Mouse (Mus musculus): ENCODE results near the gene Dcbld1.

DNA sequence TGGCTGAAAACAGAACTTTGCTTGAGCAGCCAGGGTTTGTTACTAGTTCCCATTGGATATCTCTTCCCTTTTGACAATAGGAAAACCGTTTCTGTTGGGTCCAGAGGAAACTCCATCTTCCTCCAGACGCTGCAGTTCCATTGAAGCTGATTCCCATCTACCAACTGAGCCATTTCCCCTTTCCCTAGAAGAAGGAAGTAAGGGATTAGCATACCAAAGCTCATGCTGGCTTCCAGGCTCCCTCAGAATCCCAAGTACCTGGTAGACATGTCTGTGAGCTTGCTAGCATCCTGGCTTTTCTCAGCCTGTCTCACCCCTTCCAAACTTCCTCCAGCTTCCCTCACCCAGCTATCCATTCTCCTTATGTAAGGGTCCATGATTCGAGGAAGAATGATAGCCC lies 45.4 kb downstream of the Dcbld1 start:
- TF ChIP-seq EP300 (IDR thresholded peaks at IDR 0.05) (no peak), CTCF (IDR thresholded peaks at IDR 0.05) (no peak)

Data from lung, postnatal 0 days (tissue).